Comparison of ENCODE assay signal across 8 mouse cellular contexts in genomic region chr6:58595639-58596293, GRCm38 (mm10). TPM values are rescaled to one million over a fixed set of nuclear protein-coding genes. Genes with fewer than 3 reads are reported as not detected.
A peak's percentile ranks its signal among the peaks of the same experiment; 100 is the strongest.
DNase-seq lines count a peak whose midpoint lies in the region; ATAC-seq and TF ChIP-seq lines count a peak whose summit lies in the region.
"Not testable (repeated sequence)": the region's sequence is repeated elsewhere in the genome, so short reads cannot be mapped to it uniquely, and the experiment has no call there.

No protein-coding gene starts in this region.

- TF ChIP-seq POLR2A in MEL (IDR thresholded peaks at IDR 0.05; ENCODE audit: control insufficient read depth in 1 of 2, insufficient read depth in 1 of 2, low read depth in 1 of 2, low read length in 2 of 2, poor library complexity in 1 of 2), result not testable (repeated sequence)

- not testable (repeated sequence) for H3K36me3 ChIP-seq in MEL (ENCODE audit: control insufficient read depth in 1 of 2, insufficient read depth in 2 of 2, low read length in 2 of 2); forebrain, embryonic 15.5 days; hindbrain, embryonic 13.5 days; liver, postnatal 0 days (replicated peaks; ENCODE audit: insufficient read depth, low read length); midbrain, embryonic 15.5 days (replicated peaks); stomach, embryonic 16.5 days (ENCODE audit: control insufficient read depth, insufficient read depth, low read length)

- peak overlapping the region; percentile 47 to 88 for H3K4me3 ChIP-seq in MEL (ENCODE audit: control insufficient read depth in 1 of 2, insufficient read depth in 1 of 2, low read depth in 2 of 2, low read length in 2 of 2)
- H3K4me3 ChIP-seq in forebrain, embryonic 15.5 days, result peak overlapping the region; percentile 37
- peak overlapping the region; percentile 39 for H3K4me3 ChIP-seq in hindbrain, embryonic 13.5 days
- peak overlapping the region; percentile 33 for H3K4me3 ChIP-seq in liver, postnatal 0 days (ENCODE audit: low read depth, low read length)
- peak overlapping the region; percentile 33 for H3K4me3 ChIP-seq in midbrain, embryonic 15.5 days
- H3K4me3 ChIP-seq in stomach, embryonic 16.5 days (replicated peaks; ENCODE audit: low read length), result peak overlapping the region; percentile 32

- not testable (repeated sequence) for TF ChIP-seq EP300 in MEL (IDR thresholded peaks at IDR 0.05; ENCODE audit: low read depth in 1 of 2, low read length in 2 of 2); liver, postnatal 0 days (IDR thresholded peaks at IDR 0.05; ENCODE audit: low read depth)

- H3K4me1 ChIP-seq in MEL (ENCODE audit: control insufficient read depth in 1 of 2, insufficient read depth in 2 of 2, low read length in 2 of 2); forebrain, embryonic 15.5 days; liver, postnatal 0 days (ENCODE audit: insufficient read depth); midbrain, embryonic 15.5 days; stomach, embryonic 16.5 days (ENCODE audit: control insufficient read depth, insufficient read depth, low read length): not testable (repeated sequence)
- H3K4me1 ChIP-seq in hindbrain, embryonic 13.5 days (replicated peaks), result peaks cover 22% of the 10 kb centered on the region

- not testable (repeated sequence) for DNase-seq in MEL (ENCODE audit: low read depth, low spot score); liver, postnatal 0 days
- peak; percentile 58 for DNase-seq in embryo, embryonic 10.5 days (ENCODE audit: low spot score)
- peak; percentile 6 for DNase-seq in kidney, postnatal 14 days

- H3K27ac ChIP-seq in MEL (ENCODE audit: control insufficient read depth, low read depth, low read length), result not testable (repeated sequence)
- 0 out of 2 replicates have a peak overlapping the region, but pooled peaks have one; percentile 16 for H3K27ac ChIP-seq in forebrain, embryonic 15.5 days (replicated peaks)
- H3K27ac ChIP-seq in hindbrain, embryonic 13.5 days, result peak overlapping the region; percentile 20
- H3K27ac ChIP-seq in liver, postnatal 0 days (ENCODE audit: low read depth), result peak overlapping the region; percentile 75
- H3K27ac ChIP-seq in midbrain, embryonic 15.5 days, result peak overlapping the region; percentile 39
- H3K27ac ChIP-seq in stomach, embryonic 16.5 days (ENCODE audit: low read length), result peak overlapping the region; percentile 20

- peak; percentile 41 for ATAC-seq in forebrain, embryonic 15.5 days (replicated peaks)
- ATAC-seq in hindbrain, embryonic 13.5 days (ENCODE audit: low FRiP score), result peak; percentile 85
- peak; percentile 71 for ATAC-seq in liver, postnatal 0 days
- ATAC-seq in midbrain, embryonic 15.5 days (replicated peaks), result peak; percentile 84
- not testable (repeated sequence) for ATAC-seq in stomach, embryonic 16.5 days (ENCODE audit: insufficient read depth, low FRiP score)

- H3K79me2 ChIP-seq in MEL (ENCODE audit: control insufficient read depth, insufficient read depth, low read length, poor library complexity), result not testable (repeated sequence)

- not testable (repeated sequence) for TF ChIP-seq RAD21 in MEL (IDR thresholded peaks at IDR 0.05; ENCODE audit: low read depth, low read length)

- H3K9ac ChIP-seq in MEL (ENCODE audit: control insufficient read depth, low read depth, low read length, poor library complexity, severe bottlenecking), result peak overlapping the region; percentile 3
- peak overlapping the region; percentile 8; the same call in 1 of the 2 replicates for H3K9ac ChIP-seq in forebrain, embryonic 15.5 days (replicated peaks)
- peak overlapping the region; percentile 53 for H3K9ac ChIP-seq in hindbrain, embryonic 13.5 days
- peak overlapping the region; percentile 27 for H3K9ac ChIP-seq in liver, postnatal 0 days (replicated peaks)
- H3K9ac ChIP-seq in midbrain, embryonic 15.5 days, result peak overlapping the region; percentile 41
- peak overlapping the region; percentile 2 for H3K9ac ChIP-seq in stomach, embryonic 16.5 days (ENCODE audit: low read length)

- WGBS in forebrain, embryonic 15.5 days, result 8% methylated on average over 9 of the region's 9 CpGs
- 5% methylated on average over 9 of the region's 9 CpGs for WGBS in hindbrain, embryonic 13.5 days
- 7% methylated on average over 9 of the region's 9 CpGs for WGBS in liver, postnatal 0 days (ENCODE audit: insufficient replicate concordance)
- 7% methylated on average over 9 of the region's 9 CpGs for WGBS in midbrain, embryonic 15.5 days
- WGBS in stomach, embryonic 16.5 days, result 2% methylated on average over 9 of the region's 9 CpGs

- peak overlapping the region; percentile 37 for H3K4me2 ChIP-seq in forebrain, embryonic 15.5 days (replicated peaks)
- peak overlapping the region; percentile 47 for H3K4me2 ChIP-seq in hindbrain, embryonic 13.5 days
- H3K4me2 ChIP-seq in liver, postnatal 0 days (ENCODE audit: low read depth, low read length), result peak overlapping the region; percentile 60
- H3K4me2 ChIP-seq in midbrain, embryonic 15.5 days, result peak overlapping the region; percentile 42
- peak overlapping the region; percentile 38 for H3K4me2 ChIP-seq in stomach, embryonic 16.5 days (ENCODE audit: low read depth, low read length)

- not testable (repeated sequence) for H3K27me3 ChIP-seq in MEL (ENCODE audit: control insufficient read depth in 1 of 2, insufficient read depth in 2 of 2, low read length in 2 of 2); forebrain, embryonic 15.5 days; hindbrain, embryonic 13.5 days; liver, postnatal 0 days (ENCODE audit: insufficient read depth, low read length); midbrain, embryonic 15.5 days (replicated peaks); stomach, embryonic 16.5 days (ENCODE audit: control insufficient read depth, insufficient read depth, low read length)

- not testable (repeated sequence) for TF ChIP-seq CTCF in MEL (IDR thresholded peaks at IDR 0.05 in 2 of 3, conservative IDR thresholded peaks at IDR 0.05 in 1 of 3; ENCODE audit: control insufficient read depth in 1 of 3, insufficient read depth in 1 of 3, low read depth in 2 of 3, low read length in 3 of 3, poor library complexity in 1 of 3, severe bottlenecking in 1 of 3); liver, postnatal 0 days (IDR thresholded peaks at IDR 0.05; ENCODE audit: low read depth)

- H3K9me3 ChIP-seq in MEL (replicated peaks; ENCODE audit: insufficient read depth, low read length); forebrain, embryonic 15.5 days; hindbrain, embryonic 13.5 days; liver, postnatal 0 days (ENCODE audit: low read length); midbrain, embryonic 15.5 days; stomach, embryonic 16.5 days (replicated peaks; ENCODE audit: control insufficient read depth, low read length): not testable (repeated sequence)

RNA-seq across cellular contexts. Expression of gene Abcg2, which starts 11.4 kb away (rescaled TPM):
- 16.2 and 20.9 TPM in 2 replicates for total RNA-seq in MEL (2012; rRNA removed)
- polyA plus RNA-seq in MEL (2012; ENCODE audit: insufficient read depth in 1 of 2, insufficient read length in 2 of 2, low read depth in 1 of 2, low replicate concordance in 2 of 2, missing spikeins in 1 of 2), result 10 to 100 TPM in 1 of 2 experiments, not detected in 1; 14.4 TPM
- 30.4 and 31.1 TPM in 2 replicates for polyA plus RNA-seq in forebrain, embryonic 15.5 days (2015; fragmentation: Nextera tagmentation; extraction: Ambion mirVana)
- 40.6 and 41.5 TPM in 2 replicates for polyA plus RNA-seq in hindbrain, embryonic 13.5 days (2015; fragmentation: Nextera tagmentation; extraction: Ambion mirVana)
- polyA plus RNA-seq in liver, postnatal 0 days (2015; fragmentation: Nextera tagmentation; extraction: Ambion mirVana), result 78.9 and 90.1 TPM in 2 replicates
- polyA plus RNA-seq in midbrain, embryonic 15.5 days (2015; fragmentation: Nextera tagmentation; extraction: Ambion mirVana), result 33.3 and 37.6 TPM in 2 replicates
- polyA plus RNA-seq in stomach, embryonic 16.5 days (2015; fragmentation: Nextera tagmentation; extraction: Ambion mirVana), result 57.1 and 61.8 TPM in 2 replicates

Comparison
In these comparisons a context has a peak if more than half of its experiments do, and no peak if none do; other contexts are left out.
1. H3K9ac ChIP-seq: peak in every context shown above with its lines; median percentile 53 in hindbrain, embryonic 13.5 days; 41 in midbrain, embryonic 15.5 days; 27 in liver, postnatal 0 days; 8 in forebrain, embryonic 15.5 days; 3 in MEL; 2 in stomach, embryonic 16.5 days.